Mouse (Mus musculus) spleen, adult 2 months (tissue): ENCODE data around the gene Fam172a.

Experiments used
- CTCF ChIP-seq: fragments of 200-500 bp; IDR thresholded peaks from 2 replicates; pipeline ENCODE4 v1.5.1; 2011; ENCODE audit warnings: mild to moderate bottlenecking, inconsistent platforms; ENCODE audit not compliant: insufficient read depth, insufficient read length, insufficient replicate concordance; ENCODE audit errors: extremely low read depth
- POLR2A ChIP-seq: fragments of 200-500 bp; IDR thresholded peaks from 2 replicates; pipeline ENCODE4 v1.6.1; 2011; ENCODE audit warnings: low read depth, low read length, inconsistent platforms

DNA sequence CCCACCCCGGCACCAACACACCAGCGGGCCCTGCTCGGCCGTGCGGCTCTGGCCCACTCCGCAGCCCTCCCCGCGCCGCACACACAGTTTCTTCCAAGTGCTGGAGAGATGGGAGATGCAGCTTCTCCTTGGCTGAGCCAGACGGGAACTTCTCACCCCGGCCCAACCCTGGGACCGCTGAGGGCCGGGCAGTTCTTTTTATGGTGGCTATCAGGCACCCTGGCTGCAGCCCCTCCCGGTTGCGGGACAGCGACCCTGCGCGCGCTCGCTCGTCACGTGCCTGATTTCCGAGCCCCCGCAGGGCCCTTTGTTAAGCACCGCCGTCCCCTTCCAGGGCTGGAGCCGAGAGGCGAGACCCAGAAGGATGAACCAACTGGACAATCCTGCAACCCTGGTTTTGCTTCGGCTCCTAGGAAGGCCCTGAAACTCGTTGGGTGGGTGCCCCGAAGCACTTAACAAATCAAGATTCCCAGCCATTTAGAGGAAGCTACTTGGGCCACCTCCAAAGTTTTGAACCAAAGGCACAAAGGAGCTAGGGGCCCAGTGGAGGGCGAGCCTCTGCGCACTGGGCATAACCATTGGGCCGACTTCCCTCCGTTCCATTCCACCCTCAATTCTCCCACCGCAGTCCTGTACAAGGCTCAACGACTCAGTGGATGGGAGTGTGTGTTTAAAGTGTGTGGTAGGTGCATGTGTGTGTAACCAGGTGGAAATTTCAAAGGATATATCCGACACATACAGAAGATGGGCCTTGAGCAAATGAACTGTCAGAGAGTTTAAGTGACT lies 477.7 kb downstream of the Fam172a start:
- no peak for TF ChIP-seq CTCF
- no peak for TF ChIP-seq POLR2A
